Mouse (Mus musculus): ENCODE results near the gene Gars.

The Gars gene

DNA sequence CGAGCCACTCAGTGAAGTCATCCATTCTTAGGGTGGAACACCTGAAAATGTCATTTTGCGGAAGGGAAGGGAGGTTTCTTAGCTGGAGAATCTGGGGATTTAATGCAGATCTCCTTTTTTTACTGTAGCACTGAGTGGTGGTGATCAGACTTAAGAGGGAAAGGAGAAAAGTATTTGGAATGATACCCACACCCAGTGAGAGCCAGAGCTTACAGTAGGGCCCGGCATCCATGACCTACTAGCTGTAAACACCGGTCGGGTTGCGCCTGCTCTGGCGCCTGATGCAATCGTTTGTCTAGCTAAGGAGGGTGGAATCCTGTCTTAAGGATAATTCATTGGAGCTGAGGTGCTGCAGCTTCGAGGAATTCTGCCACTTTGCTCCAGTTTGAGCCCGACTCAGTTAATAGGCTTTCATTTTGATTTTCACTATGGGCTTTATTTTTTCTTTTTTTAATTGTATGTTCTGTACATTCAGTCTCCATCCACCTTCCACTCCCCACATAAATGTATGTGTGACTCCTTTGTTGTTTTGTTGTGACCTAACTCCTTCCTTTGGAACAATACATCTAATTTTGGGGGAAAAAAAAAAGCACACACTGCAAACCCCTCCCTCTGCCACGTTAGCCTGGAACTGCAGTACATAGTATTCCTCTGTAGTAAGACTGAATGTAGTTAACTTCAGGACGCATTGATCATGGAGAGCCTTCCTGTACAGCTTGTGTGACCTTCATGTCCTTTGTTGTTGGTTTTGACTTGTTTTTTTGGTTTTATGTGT is 1.1 kb downstream of the Gars start:
- no peak for DNase-seq

DNA sequence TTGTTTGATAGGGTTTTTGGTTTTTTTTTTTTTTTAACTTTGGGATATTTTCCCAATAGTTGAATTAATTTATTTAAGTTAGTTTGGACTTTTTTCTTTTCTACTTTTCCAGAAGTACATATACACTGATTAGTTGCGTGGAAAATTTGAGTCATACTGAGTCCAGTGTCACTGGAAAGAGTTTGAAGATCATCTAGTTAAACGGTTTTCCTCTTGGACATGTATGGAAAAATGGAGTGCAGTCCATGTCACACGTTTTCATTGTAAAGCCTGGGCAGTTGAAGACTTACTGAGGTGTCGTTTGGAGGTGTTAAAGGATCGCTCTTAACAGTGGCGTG is 1.6 kb downstream of the Gars start:
- no peak for DNase-seq

GRCm38 (mm10) chr6:55040031-55040430 is 2.2 kb downstream of the Gars start:
- DNase-seq = no peak

GRCm38 (mm10) chr6:55043206-55043605 is 5.4 kb downstream of the Gars start:
- peak; percentile 18 for DNase-seq

- DNase-seq = no peak
Measured at GRCm38 (mm10) chr6:55044542-55044941, 6.7 kb downstream of the Gars start.

GRCm38 (mm10) chr6:55045326-55045725 is 7.5 kb downstream of the Gars start:
- no peak for DNase-seq

- no peak for DNase-seq
Measured at GRCm38 (mm10) chr6:55049186-55049585, 11.4 kb downstream of the Gars start.

- DNase-seq = no peak
Measured at GRCm38 (mm10) chr6:55054491-55054890, 16.7 kb downstream of the Gars start.

GRCm38 (mm10) chr6:55057427-55057826 is 19.6 kb downstream of the Gars start:
- DNase-seq = no peak

GRCm38 (mm10) chr6:55060241-55060825 is 22.5 kb downstream of the Gars start:
- DNase-seq = no peak

DNA sequence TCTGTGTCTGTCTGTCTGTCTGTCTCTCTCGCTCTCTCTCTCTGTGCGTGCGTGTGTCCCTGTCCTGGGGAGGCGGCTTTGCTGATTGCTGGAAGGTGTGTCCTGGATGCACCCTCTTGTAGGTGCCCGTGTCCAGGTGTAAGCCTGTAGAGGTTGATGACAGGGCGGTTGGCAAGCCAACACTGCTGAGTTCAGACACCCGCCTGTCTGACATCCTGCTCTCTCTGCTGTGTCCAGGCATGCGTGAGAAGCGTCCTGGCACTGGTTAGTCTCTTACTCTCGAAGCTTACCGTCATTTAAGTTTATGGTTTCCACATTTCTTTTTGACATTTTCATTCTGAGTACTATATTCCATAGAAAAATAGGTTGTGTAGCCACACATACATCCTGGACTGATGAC is 23.5 kb downstream of the Gars start:
- DNase-seq = no peak

DNA sequence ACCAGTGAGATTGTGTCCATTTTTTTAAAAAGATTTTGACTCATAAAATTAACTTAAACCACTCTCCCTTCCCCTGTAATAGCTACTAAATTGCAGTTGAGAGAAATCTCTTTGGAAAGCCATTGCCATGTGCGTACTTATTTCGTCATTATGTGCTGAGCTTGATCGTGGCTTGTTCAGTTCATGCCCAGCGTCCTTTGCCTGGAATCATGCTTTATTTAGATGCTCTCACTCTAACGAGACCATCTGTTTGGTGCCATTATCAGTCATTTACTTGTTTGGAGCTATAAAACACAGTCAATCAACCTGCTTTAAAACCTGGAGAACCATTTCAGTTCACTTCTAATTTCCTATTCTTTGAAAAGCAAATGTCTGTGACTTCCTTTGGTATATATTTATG is 24.4 kb downstream of the Gars start:
- DNase-seq = no peak

GRCm38 (mm10) chr6:55063793-55064476 is 26.1 kb downstream of the Gars start:
- DNase-seq = no peak

DNA sequence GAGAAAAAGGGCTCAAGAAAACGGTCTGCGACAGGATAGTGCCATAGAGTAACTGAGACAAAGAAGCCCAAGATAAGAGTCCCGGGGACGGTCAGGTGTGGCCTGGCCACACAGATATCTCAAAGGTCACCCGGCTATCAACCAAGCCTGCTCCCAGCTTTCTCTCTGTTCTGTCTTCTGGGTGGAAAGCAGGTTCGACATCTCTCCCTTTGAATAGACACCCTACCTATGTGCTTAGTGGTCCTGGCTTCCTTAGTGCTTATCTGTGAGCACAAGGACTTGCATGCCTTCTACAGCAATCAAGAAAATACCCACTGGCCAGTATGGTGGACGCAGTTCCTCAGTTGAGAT is 26.6 kb downstream of the Gars start:
- DNase-seq = no peak

DNA sequence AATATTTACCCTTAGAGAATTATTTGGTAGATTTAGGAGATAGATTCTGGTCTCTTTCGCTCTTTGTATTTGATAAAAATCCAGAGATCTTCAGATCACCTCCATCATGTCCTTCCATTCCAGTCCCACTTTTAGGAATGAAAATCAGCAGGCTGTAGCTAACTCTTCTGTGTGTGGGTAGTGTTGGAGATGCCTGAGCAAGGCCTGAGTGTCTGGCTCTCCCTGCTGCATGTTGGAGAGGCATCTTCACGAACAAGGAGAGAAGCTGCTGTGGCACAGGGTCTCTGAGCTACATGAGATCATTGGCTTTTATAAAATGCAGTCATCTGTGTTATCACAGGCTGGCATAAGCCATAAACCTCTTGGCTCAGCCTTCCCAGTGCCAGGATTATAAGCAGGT is 28.1 kb downstream of the Gars start:
- DNase-seq = no peak

GRCm38 (mm10) chr6:55076561-55077255 is 38.9 kb downstream of the Gars start:
- DNase-seq = no peak

- no peak for DNase-seq
Measured at GRCm38 (mm10) chr6:55081379-55081778, 43.6 kb downstream of the Gars start.

DNA sequence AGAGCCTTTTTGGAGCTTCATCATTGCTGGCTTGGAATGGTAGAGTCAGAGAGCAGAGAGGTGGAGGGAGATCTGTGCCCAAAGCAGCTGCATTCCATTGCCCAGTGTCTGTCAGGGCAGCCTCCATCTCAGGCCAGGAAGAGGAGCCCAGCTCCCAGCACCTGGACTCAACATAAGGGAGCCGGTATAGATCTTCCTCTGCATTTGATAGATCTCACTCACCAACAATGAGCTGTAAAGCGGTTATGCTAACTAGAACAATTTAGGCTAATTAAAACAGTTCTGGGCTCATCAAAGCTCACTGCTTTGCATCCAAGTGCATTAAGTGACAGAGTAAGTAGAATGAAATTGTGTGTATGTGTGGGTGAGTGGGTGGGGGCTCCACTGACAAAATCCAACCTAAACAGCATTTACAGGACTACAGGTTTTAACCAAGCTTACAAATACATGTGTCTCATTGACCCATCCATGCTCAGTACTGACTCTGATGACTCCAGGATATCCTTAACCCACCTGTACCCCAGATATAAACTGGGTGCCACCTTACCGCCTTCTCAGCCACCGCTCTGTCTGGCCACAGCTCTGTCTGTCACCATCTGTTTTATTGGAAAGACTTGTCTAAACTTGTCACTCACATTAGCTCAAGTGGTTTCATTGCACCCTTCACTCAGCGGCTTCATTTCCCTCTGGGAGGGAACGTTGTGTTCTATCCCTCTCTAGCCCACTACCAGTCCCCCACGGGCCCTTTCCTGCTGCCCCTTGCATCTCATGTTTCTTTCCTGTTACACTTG is 44.6 kb downstream of the Gars start:
- no peak for DNase-seq

DNA sequence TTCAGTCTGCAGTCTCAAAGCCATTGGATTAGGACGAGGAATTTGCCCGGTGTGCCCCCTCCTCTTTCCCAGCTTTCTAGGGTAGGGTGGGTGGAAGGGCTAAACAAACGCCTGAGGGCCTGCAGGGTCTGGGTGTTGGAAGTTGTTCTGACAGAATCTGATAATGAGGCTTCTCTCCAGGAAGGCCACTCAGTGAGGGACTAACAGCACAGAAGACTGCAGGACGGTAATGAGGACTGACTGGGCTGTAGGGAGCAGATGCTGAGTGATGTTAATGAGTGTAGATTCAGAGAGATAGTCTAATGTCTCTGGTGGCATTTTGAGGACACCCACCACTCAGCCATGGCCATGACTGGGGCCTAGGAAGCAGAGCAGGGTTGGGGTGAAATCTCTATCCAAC is 49.5 kb downstream of the Gars start:
- no peak for DNase-seq

DNA sequence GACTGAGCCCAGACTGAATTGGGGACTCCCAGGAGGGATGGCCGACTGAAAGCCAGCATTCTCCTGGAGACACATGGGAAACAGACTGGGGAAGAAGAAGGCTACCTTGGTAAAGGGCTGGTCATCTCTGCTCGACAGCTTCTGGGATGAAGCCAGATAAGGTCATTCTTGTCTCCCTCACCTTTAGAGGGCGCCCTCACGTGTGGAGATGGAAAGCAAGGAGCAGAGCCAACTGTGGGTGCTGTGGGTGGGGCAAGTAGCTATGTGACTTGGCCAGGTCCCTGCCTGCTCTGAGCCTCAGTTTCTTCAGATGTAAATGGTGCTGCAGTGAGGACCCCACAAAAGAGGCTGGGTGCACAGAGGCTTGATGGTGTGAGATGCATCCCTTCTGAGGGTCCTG is 52.8 kb downstream of the Gars start:
- no peak for DNase-seq

GRCm38 (mm10) chr6:55091396-55091795 is 53.6 kb downstream of the Gars start:
- no peak for DNase-seq

- no peak for DNase-seq
Measured at GRCm38 (mm10) chr6:55093431-55094146, 55.8 kb downstream of the Gars start.
